Mouse (Mus musculus) spleen, postnatal 36 days (tissue): ENCODE data around the gene Yeats2.

ENCODE experiments used
- DNase-seq, 2 experiments: peaks; one replicate each; pipeline ENCODE4 v3.0.0; 2022; ENCODE audit warnings: low spot score in 2 of 2, mixed read lengths in 1 of 2

Yeats2 gene

DNA sequence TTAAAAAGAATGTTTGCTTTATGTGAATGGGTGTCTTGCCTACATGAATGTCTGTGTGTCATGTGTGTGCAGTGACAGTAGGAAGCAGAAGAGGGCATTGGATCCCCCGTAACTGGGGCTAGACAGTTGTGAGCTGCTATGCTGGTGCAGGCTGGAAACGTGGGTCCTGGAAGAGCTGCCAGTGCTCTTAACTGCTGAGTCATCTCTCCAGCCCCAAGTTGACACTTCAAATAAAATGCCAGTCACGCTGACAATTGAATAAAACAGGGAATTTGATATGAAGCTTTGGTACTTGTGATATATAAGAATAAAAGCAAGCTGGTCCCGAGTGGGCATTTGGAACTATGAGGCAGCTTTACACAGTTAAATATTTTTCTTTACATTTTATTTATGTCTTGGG lies 139.4 kb downstream of the Yeats2 start:
- DNase-seq = no peak
